Mouse (Mus musculus) MEL (cell line): ENCODE data around the gene Llgl2. TPM values are rescaled to one million over a fixed set of nuclear protein-coding genes. Genes with fewer than 3 reads are reported as not detected.

ENCODE experiments used
- DNase-seq: peaks from one replicate; pipeline ENCODE4 v3.0.0; 2011; ENCODE audit warnings: low read depth, low spot score
- H3K27ac ChIP-seq: 2 replicates; pipeline ENCODE4 v1.5.1; 2012; ENCODE audit warnings: low read depth, mild to moderate bottlenecking, control low read depth, low read length, moderate library complexity; ENCODE audit not compliant: control insufficient read depth
- H3K27me3 ChIP-seq, 2 experiments: fragments of 150-350 bp in 1 of 2; sonication (generic) in 1 of 2; 2 replicates each; pipeline ENCODE4 v1.6.1; 2012; ENCODE audit warnings: low read length in 2 of 2, mild to moderate bottlenecking in 2 of 2, improper control_type of control experiment in 1 of 2, moderate library complexity in 1 of 2; ENCODE audit not compliant: insufficient read depth in 2 of 2, control insufficient read depth in 1 of 2
- H3K36me3 ChIP-seq, 2 experiments: 2 replicates each; pipeline ENCODE4 v1.6.1; 2012 to 2014; ENCODE audit warnings: low read length in 2 of 2, improper control_type of control experiment in 1 of 2, inconsistent platforms in 1 of 2, mild to moderate bottlenecking in 1 of 2; ENCODE audit not compliant: insufficient read depth in 2 of 2, control insufficient read depth in 1 of 2
- H3K4me1 ChIP-seq, 2 experiments: fragments of 150-350 bp in 1 of 2; sonication (generic) in 1 of 2; 2 replicates each; pipeline ENCODE4 v1.6.1; 2012; ENCODE audit warnings: low read length in 2 of 2, improper control_type of control experiment in 1 of 2, mild to moderate bottlenecking in 1 of 2; ENCODE audit not compliant: insufficient read depth in 2 of 2, control insufficient read depth in 1 of 2
- H3K4me3 ChIP-seq, 2 experiments: fragments of 150-350 bp in 1 of 2; sonication (generic) in 1 of 2; 2 replicates each; pipeline ENCODE4 v1.5.1; 2012; ENCODE audit warnings: low read depth in 2 of 2, low read length in 2 of 2, mild to moderate bottlenecking in 2 of 2, moderate library complexity in 2 of 2, control low read depth in 1 of 2, improper control_type of control experiment in 1 of 2; ENCODE audit not compliant: control insufficient read depth in 1 of 2, insufficient read depth in 1 of 2
- H3K79me2 ChIP-seq: 2 replicates; pipeline ENCODE4 v1.6.1; 2012; ENCODE audit warnings: mild to moderate bottlenecking, low read length, moderate library complexity; ENCODE audit not compliant: control insufficient read depth, poor library complexity, insufficient read depth
- H3K9ac ChIP-seq: 2 replicates; pipeline ENCODE4 v1.6.1; 2012; ENCODE audit warnings: low read depth, mild to moderate bottlenecking, control low read depth, low read length, moderate library complexity; ENCODE audit not compliant: control insufficient read depth, poor library complexity, severe bottlenecking
- H3K9me3 ChIP-seq: fragments of 150-350 bp; sonication (generic); replicated peaks from 2 replicates; pipeline ENCODE4 v1.6.1; 2012; ENCODE audit warnings: mild to moderate bottlenecking, low read length, improper control_type of control experiment, moderate library complexity; ENCODE audit not compliant: insufficient read depth
- BHLHE40 ChIP-seq: IDR thresholded peaks from 2 replicates; pipeline ENCODE4 v1.6.1; 2012; ENCODE audit warnings: low read depth, mild to moderate bottlenecking, inconsistent platforms, low read length, improper control_type of control experiment, borderline replicate concordance
- CHD1 ChIP-seq: IDR thresholded peaks from 2 replicates; pipeline ENCODE4 v1.6.1; 2012; ENCODE audit warnings: low read depth, mild to moderate bottlenecking, inconsistent platforms, low read length, improper control_type of control experiment
- CTCF ChIP-seq, 3 experiments: IDR thresholded peaks in 2 of 3; conservative IDR thresholded peaks in 1 of 3; 2 replicates each; pipeline ENCODE4 v1.5.1; 2011 to 2012; ENCODE audit warnings: low read length in 3 of 3, low read depth in 2 of 3, mild to moderate bottlenecking in 2 of 3, improper control_type of control experiment in 1 of 3, inconsistent platforms in 1 of 3, mixed read lengths in 1 of 3, moderate library complexity in 1 of 3; ENCODE audit not compliant: control insufficient read depth in 1 of 3, insufficient read depth in 1 of 3, poor library complexity in 1 of 3, severe bottlenecking in 1 of 3
- E2F4 ChIP-seq: IDR thresholded peaks from 2 replicates; pipeline ENCODE4 v1.6.1; 2011; ENCODE audit warnings: low read depth, low read length, improper control_type of control experiment, borderline replicate concordance
- ELF1 ChIP-seq: IDR thresholded peaks from 2 replicates; pipeline ENCODE4 v1.6.1; 2014; ENCODE audit warnings: low read depth, mild to moderate bottlenecking, inconsistent platforms, low read length, improper control_type of control experiment, moderate library complexity
- ETS1 ChIP-seq: IDR thresholded peaks from 2 replicates; pipeline ENCODE4 v1.6.1; 2012; ENCODE audit warnings: low read depth, mild to moderate bottlenecking, inconsistent platforms, low read length, improper control_type of control experiment, moderate library complexity
- KAT2A ChIP-seq: conservative IDR thresholded peaks from 2 replicates; pipeline ENCODE4 v1.6.1; 2012; ENCODE audit warnings: low read depth, low read length, improper control_type of control experiment, inconsistent platforms
- MAZ ChIP-seq: IDR thresholded peaks from 2 replicates; pipeline ENCODE4 v1.6.1; 2012; ENCODE audit warnings: low read depth, mild to moderate bottlenecking, inconsistent platforms, low read length, improper control_type of control experiment
- NELFE ChIP-seq: IDR thresholded peaks from 2 replicates; pipeline ENCODE4 v1.6.1; 2011; ENCODE audit warnings: low read depth, low read length, improper control_type of control experiment
- NRF1 ChIP-seq: IDR thresholded peaks from 2 replicates; pipeline ENCODE4 v1.6.1; 2014; ENCODE audit warnings: low read depth, mild to moderate bottlenecking, inconsistent platforms, low read length, improper control_type of control experiment, moderate library complexity; ENCODE audit not compliant: poor library complexity, insufficient read depth, severe bottlenecking
- POLR2AphosphoS5 ChIP-seq: IDR thresholded peaks from 2 replicates; pipeline ENCODE4 v1.6.1; 2012; ENCODE audit warnings: low read depth, borderline replicate concordance, mild to moderate bottlenecking, inconsistent platforms, low read length, moderate library complexity, mixed read lengths
- RAD21 ChIP-seq: IDR thresholded peaks from 2 replicates; pipeline ENCODE4 v1.6.1; 2011; ENCODE audit warnings: mild to moderate bottlenecking, low read depth, low read length, improper control_type of control experiment
- SMC3 ChIP-seq: IDR thresholded peaks from 2 replicates; pipeline ENCODE4 v1.6.1; 2011; ENCODE audit warnings: low read depth, low read length, improper control_type of control experiment
- USF1 ChIP-seq: IDR thresholded peaks from 2 replicates; pipeline ENCODE4 v1.6.1; 2014; ENCODE audit warnings: low read depth, mild to moderate bottlenecking, inconsistent platforms, low read length, improper control_type of control experiment, moderate library complexity
- ZC3H11A ChIP-seq: IDR thresholded peaks from 2 replicates; pipeline ENCODE4 v1.6.1; 2012; ENCODE audit warnings: low read depth, mild to moderate bottlenecking, inconsistent platforms, low read length, improper control_type of control experiment
- ZKSCAN1 ChIP-seq: IDR thresholded peaks from 2 replicates; pipeline ENCODE4 v1.6.1; 2012; ENCODE audit warnings: low read depth, mild to moderate bottlenecking, inconsistent platforms, low read length, improper control_type of control experiment, moderate library complexity
- ZMIZ1 ChIP-seq: IDR thresholded peaks from 2 replicates; pipeline ENCODE4 v1.6.1; 2012; ENCODE audit warnings: low read depth, mild to moderate bottlenecking, inconsistent platforms, low read length, improper control_type of control experiment, moderate library complexity
- ZNF384 ChIP-seq: IDR thresholded peaks from 2 replicates; pipeline ENCODE4 v1.6.1; 2012; ENCODE audit warnings: low read depth, mild to moderate bottlenecking, inconsistent platforms, low read length, improper control_type of control experiment
- polyA plus RNA-seq, 2 experiments: library from polyadenylated mRNA; stranded (reverse) in 1 of 2; unstranded in 1 of 2; fragments of >175 nt in 1 of 2; fragments of >200 nt in 1 of 2; gene quantifications; 2 replicates each; pipeline versions ENCODE4 v1.2.1 to v1.2.4; 2012; ENCODE audit warnings: low replicate concordance in 2 of 2, low read depth in 1 of 2; ENCODE audit not compliant: insufficient read length in 2 of 2, insufficient read depth in 1 of 2, missing spikeins in 1 of 2
- total RNA-seq: library from RNA; depleted of rRNA; stranded (reverse); fragments of 300-350 nt; gene quantifications from 2 replicates; pipeline ENCODE4 v1.2.3, GENCODE M21; 2012

Llgl2 gene
- total and polyA plus RNA-seq, 3 experiments, result 15.9 to 22.6 TPM; not detected in 1

GRCm38 (mm10) chr11:115786473-115786872, 37.4 kb upstream of the Llgl2 start:
- no peaks in the 10 kb centered on the region; a peak in 1 of 4 replicates for H3K36me3 ChIP-seq

GRCm38 (mm10) chr11:115789787-115790186, 34.1 kb upstream of the Llgl2 start:
- H3K4me1 ChIP-seq, result no peaks in the 10 kb centered on the region
- no peaks in the 10 kb centered on the region for H3K27me3 ChIP-seq
- no peak for TF ChIP-seq MAZ
- no peak for TF ChIP-seq ZC3H11A
- no peak for TF ChIP-seq USF1
- TF ChIP-seq ZKSCAN1, result no peak
- TF ChIP-seq CHD1, result no peak
- TF ChIP-seq RAD21, result no peak
- no peak for TF ChIP-seq ZMIZ1
- TF ChIP-seq POLR2AphosphoS5, result no peak
- no peak for TF ChIP-seq E2F4
- no peak for TF ChIP-seq ZNF384
- no peak for TF ChIP-seq NRF1
- no peak for TF ChIP-seq ELF1
- TF ChIP-seq ETS1, result no peak
- TF ChIP-seq KAT2A, result no peak
- no peak for TF ChIP-seq NELFE
- no peak for TF ChIP-seq CTCF (IDR thresholded peaks at IDR 0.05 in 2 of 3, conservative IDR thresholded peaks at IDR 0.05 in 1 of 3; ENCODE audit: control insufficient read depth in 1 of 3, insufficient read depth in 1 of 3, low read depth in 2 of 3, low read length in 3 of 3, poor library complexity in 1 of 3, severe bottlenecking in 1 of 3)
- no peak for DNase-seq
- H3K9ac ChIP-seq, result no peak overlapping the region
- no peaks in the 10 kb centered on the region for H3K79me2 ChIP-seq
- H3K36me3 ChIP-seq, result no peaks in the 10 kb centered on the region; a peak in 1 of 4 replicates
- H3K27ac ChIP-seq, result no peak overlapping the region
- H3K9me3 ChIP-seq, result no peaks in the 10 kb centered on the region
- H3K4me3 ChIP-seq, result no peak overlapping the region

More at GRCm38 (mm10) chr11:115786473-115786872, 37.4 kb upstream of the Llgl2 start:
- no peak for DNase-seq
- no peak overlapping the region for H3K9ac ChIP-seq
- no peaks in the 10 kb centered on the region for H3K4me1 ChIP-seq
- H3K27ac ChIP-seq, result no peak overlapping the region
- H3K79me2 ChIP-seq, result no peaks in the 10 kb centered on the region
- no peaks in the 10 kb centered on the region for H3K27me3 ChIP-seq
- no peak overlapping the region for H3K4me3 ChIP-seq
- TF ChIP-seq BHLHE40 (no peak), ETS1 (no peak), SMC3 (no peak)
- H3K9me3 ChIP-seq, result no peaks in the 10 kb centered on the region
